Mouse (Mus musculus) heart, embryonic 10.5 days (tissue): Measurements from ENCODE around the gene Cwc27. TPM values are rescaled to one million over a fixed set of nuclear protein-coding genes. Genes with fewer than 3 reads are reported as not detected.

Source experiments
- DNase-seq: peaks from one replicate; pipeline ENCODE4 v3.0.0-alpha.2; 2017; ENCODE audit warnings: low spot score
- H3K27ac ChIP-seq: fragments of 300-500 bp; sonication (generic); 2 replicates; pipeline ENCODE4 v1.5.1; 2016; ENCODE audit warnings: mild to moderate bottlenecking
- H3K27me3 ChIP-seq: fragments of 300-500 bp; sonication (generic); 2 replicates; pipeline ENCODE4 v1.6.1; 2016; ENCODE audit warnings: mild to moderate bottlenecking; ENCODE audit not compliant: poor library complexity, insufficient read depth, severe bottlenecking
- H3K36me3 ChIP-seq: fragments of 300-500 bp; sonication (generic); 2 replicates; pipeline ENCODE4 v1.6.1; 2016; ENCODE audit warnings: mild to moderate bottlenecking, moderate library complexity
- H3K4me1 ChIP-seq: fragments of 300-500 bp; sonication (generic); 2 replicates; pipeline ENCODE4 v1.6.1; 2016; ENCODE audit warnings: mild to moderate bottlenecking
- H3K4me3 ChIP-seq: fragments of 300-500 bp; sonication (generic); 2 replicates; pipeline ENCODE4 v1.5.1; 2016; ENCODE audit warnings: mild to moderate bottlenecking, moderate library complexity
- H3K9me3 ChIP-seq: fragments of 300-500 bp; sonication (generic); 2 replicates; pipeline ENCODE4 v1.6.1; 2016; ENCODE audit warnings: mild to moderate bottlenecking, moderate library complexity
- WGBS: fragments of 180-500 bp; shearing (Covaris S2); methylation state at CpG from one replicate; pipeline ENCODE4 v1.1.7; 2016; 5-methylcytosine and 5-hydroxymethylcytosine counted together
- polyA plus RNA-seq: library from polyadenylated mRNA; unstranded; fragments of >200 nt; fragmentation: Nextera tagmentation; extraction: Ambion mirVana; gene quantifications from 2 replicates; pipeline ENCODE4 v1.2.1, GENCODE M21; 2016

Gene Cwc27
- polyA plus RNA-seq: 21.4 and 29.7 TPM in 2 replicates

- H3K27ac ChIP-seq: peak within 1 kb of the TSS; percentile 96
- under 1% methylated on average over 50 of the region's 50 CpGs for WGBS
- no peaks in the 10 kb centered on the region for H3K9me3 ChIP-seq
- no peaks in the 10 kb centered on the region for H3K27me3 ChIP-seq
- no peaks in the 10 kb centered on the region for H3K36me3 ChIP-seq
- peak; percentile 93 for DNase-seq
- peaks cover 16% of the 10 kb centered on the region for H3K4me1 ChIP-seq
- H3K4me3 ChIP-seq: peak within 1 kb of the TSS; percentile 78
These were observed at the start of gene Cwc27 for GRCm38 (mm10) chr13:104816635-104817571. Gene Cwc27 (minus strand): TSS chr13:104817142.

- no peak for DNase-seq
- peaks cover 8% of the 10 kb centered on the region for H3K4me1 ChIP-seq
- no peaks in the 10 kb centered on the region for H3K9me3 ChIP-seq
- 86% methylated on average over 5 of the region's 5 CpGs for WGBS
- no peaks in the 10 kb centered on the region for H3K36me3 ChIP-seq
- peaks cover 22% of the 10 kb centered on the region for H3K27me3 ChIP-seq
- H3K4me3 ChIP-seq: no peak overlapping the region
- no peak overlapping the region for H3K27ac ChIP-seq
These were observed 49.8 kb upstream of the Cwc27 start for GRCm38 (mm10) chr13:104866726-104867125.

- 4% methylated on average over 38 of the region's 38 CpGs for WGBS
- Histone ChIP-seq H3K9me3 (no peaks in the 10 kb centered on the region), H3K4me3 (peak within 1 kb of the TSS; percentile 64), H3K27ac (peak within 1 kb of the TSS; percentile 62), H3K27me3 (peaks cover 22% of the 10 kb centered on the region), H3K4me1 (peaks cover 8% of the 10 kb centered on the region), H3K36me3 (no peaks in the 10 kb centered on the region)
- peak; percentile 80 for DNase-seq
These were observed 46.4 kb upstream of the Cwc27 start, which contains the start of gene Shisal2b for GRCm38 (mm10) chr13:104863127-104863979. Gene Shisal2b (minus strand): TSS chr13:104863893.

GRCm38 (mm10) chr13:104853645-104854044 lies 36.7 kb upstream of the Cwc27 start:
- no peak overlapping the region for H3K27ac ChIP-seq
- no peaks in the 10 kb centered on the region for H3K4me1 ChIP-seq
- H3K27me3 ChIP-seq: no peaks in the 10 kb centered on the region
- DNase-seq: no peak
- H3K4me3 ChIP-seq: no peak overlapping the region
- no peaks in the 10 kb centered on the region for H3K9me3 ChIP-seq
- no peaks in the 10 kb centered on the region for H3K36me3 ChIP-seq
- WGBS: 75% methylated on average over 2 of the region's 2 CpGs

GRCm38 (mm10) chr13:104843295-104844089 lies 26.6 kb upstream of the Cwc27 start:
- Histone ChIP-seq H3K4me1 (no peaks in the 10 kb centered on the region), H3K9me3 (no peaks in the 10 kb centered on the region), H3K4me3 (no peak overlapping the region), H3K27me3 (no peaks in the 10 kb centered on the region), H3K36me3 (peaks cover 8% of the 10 kb centered on the region; the same call in 1 of the 2 replicates), H3K27ac (no peak overlapping the region)
- no peak for DNase-seq
- 79% methylated on average over 11 of the region's 13 CpGs for WGBS

GRCm38 (mm10) chr13:104841937-104842336 lies 25.0 kb upstream of the Cwc27 start:
- WGBS: 64% methylated on average over 4 of the region's 4 CpGs
- no peaks in the 10 kb centered on the region for H3K4me1 ChIP-seq
- DNase-seq: no peak

GRCm38 (mm10) chr13:104837628-104838027 lies 20.7 kb upstream of the Cwc27 start:
- no peaks in the 10 kb centered on the region for H3K27me3 ChIP-seq
- no peak overlapping the region for H3K27ac ChIP-seq
- no peak overlapping the region for H3K4me3 ChIP-seq
- DNase-seq: no peak
- H3K36me3 ChIP-seq: peaks cover 56% of the 10 kb centered on the region
- WGBS: 57% methylated on average over 7 of the region's 7 CpGs
- no peaks in the 10 kb centered on the region for H3K9me3 ChIP-seq
- H3K4me1 ChIP-seq: no peaks in the 10 kb centered on the region

More at GRCm38 (mm10) chr13:104841937-104842336, 25.0 kb upstream of the Cwc27 start:
- Histone ChIP-seq H3K36me3 (peaks cover 22% of the 10 kb centered on the region; the same call in 1 of the 2 replicates), H3K4me3 (no peak overlapping the region), H3K27ac (no peak overlapping the region), H3K27me3 (no peaks in the 10 kb centered on the region), H3K9me3 (no peaks in the 10 kb centered on the region)

- H3K4me3 ChIP-seq: no peak overlapping the region
- H3K4me1 ChIP-seq: no peaks in the 10 kb centered on the region
- H3K27ac ChIP-seq: no peak overlapping the region
- no peak for DNase-seq
- WGBS: 91% methylated on average over 13 of the region's 13 CpGs
- H3K36me3 ChIP-seq: peaks cover 85% of the 10 kb centered on the region
- H3K9me3 ChIP-seq: no peaks in the 10 kb centered on the region
- H3K27me3 ChIP-seq: no peaks in the 10 kb centered on the region
These were observed 15.9 kb upstream of the Cwc27 start for GRCm38 (mm10) chr13:104832811-104833210.

- no peaks in the 10 kb centered on the region for H3K27me3 ChIP-seq
- no peak for DNase-seq
- H3K27ac ChIP-seq: no peak overlapping the region
- H3K36me3 ChIP-seq: peaks cover 41% of the 10 kb centered on the region
- peaks cover 9% of the 10 kb centered on the region for H3K4me1 ChIP-seq
- H3K4me3 ChIP-seq: no peak overlapping the region
- H3K9me3 ChIP-seq: no peaks in the 10 kb centered on the region
- WGBS: 61% methylated on average over 2 of the region's 2 CpGs
These were observed 8.5 kb upstream of the Cwc27 start for GRCm38 (mm10) chr13:104825470-104825869.

GRCm38 (mm10) chr13:104822411-104822838 lies 5.5 kb upstream of the Cwc27 start:
- Histone ChIP-seq H3K4me3 (peak overlapping the region; percentile 35), H3K4me1 (peaks cover 17% of the 10 kb centered on the region), H3K27ac (peak overlapping the region; percentile 29; the same call in 1 of the 2 replicates), H3K27me3 (no peaks in the 10 kb centered on the region), H3K9me3 (no peaks in the 10 kb centered on the region), H3K36me3 (peaks cover 12% of the 10 kb centered on the region)
- DNase-seq: peak; percentile 79
- 23% methylated on average over 8 of the region's 8 CpGs for WGBS

- H3K4me1 ChIP-seq: peaks cover 17% of the 10 kb centered on the region
- DNase-seq: no peak
- no peak overlapping the region for H3K4me3 ChIP-seq
- no peak overlapping the region for H3K27ac ChIP-seq
- no peaks in the 10 kb centered on the region for H3K9me3 ChIP-seq
- 81% methylated on average over 1 of the region's 1 CpGs for WGBS
- no peaks in the 10 kb centered on the region for H3K27me3 ChIP-seq
- peaks cover 7% of the 10 kb centered on the region for H3K36me3 ChIP-seq
These were observed 5.0 kb upstream of the Cwc27 start for GRCm38 (mm10) chr13:104821908-104822307.

GRCm38 (mm10) chr13:104821192-104821591 lies 4.2 kb upstream of the Cwc27 start:
- H3K4me3 ChIP-seq: no peak overlapping the region
- peaks cover 17% of the 10 kb centered on the region for H3K4me1 ChIP-seq
- peaks cover 5% of the 10 kb centered on the region; the same call in 1 of the 2 replicates for H3K36me3 ChIP-seq
- H3K27me3 ChIP-seq: no peaks in the 10 kb centered on the region
- DNase-seq: no peak
- no peak overlapping the region for H3K27ac ChIP-seq
- no peaks in the 10 kb centered on the region for H3K9me3 ChIP-seq
